Mouse (Mus musculus) olfactory bulb, adult 2 months (tissue): ENCODE measurements around the gene Zfp948.

Experiments
- CTCF ChIP-seq: fragments of 200-500 bp; IDR thresholded peaks from 2 replicates; pipeline ENCODE4 v1.5.1; 2012; ENCODE audit warnings: low read depth, mild to moderate bottlenecking, low read length, moderate library complexity; ENCODE audit not compliant: insufficient read depth
- POLR2A ChIP-seq: fragments of 200-500 bp; IDR thresholded peaks from 2 replicates; pipeline ENCODE4 v1.6.1; 2012; ENCODE audit warnings: mild to moderate bottlenecking, low read depth, low read length, moderate library complexity; ENCODE audit not compliant: insufficient read depth

DNA sequence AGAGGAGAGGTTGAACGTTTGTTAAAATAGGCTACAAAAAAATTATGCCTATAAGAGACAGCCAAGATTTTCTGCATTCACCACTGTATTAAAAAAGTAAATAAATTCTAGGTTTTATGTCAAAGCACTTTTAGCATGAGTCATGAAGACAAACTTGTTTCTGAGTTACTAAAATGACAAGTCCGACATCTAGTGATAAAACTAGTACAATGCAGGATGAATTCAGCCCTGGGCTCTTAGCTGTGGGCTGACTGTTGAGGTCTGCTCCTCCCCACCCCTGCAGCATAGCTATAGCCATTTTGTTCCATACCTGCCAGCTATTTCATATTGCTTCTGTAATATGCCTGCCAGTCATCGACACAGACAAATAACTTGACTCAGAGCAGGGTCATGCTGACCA lies 49.5 kb downstream of the Zfp948 start:
- TF ChIP-seq POLR2A (no peak), CTCF (no peak)
